Mouse (Mus musculus) kidney, embryonic 16.5 days (tissue): ENCODE data around the gene 1700057G04Rik. TPM values are rescaled to one million over a fixed set of nuclear protein-coding genes. Genes with fewer than 3 reads are reported as not detected.
A peak's percentile ranks its signal among the peaks of the same experiment; 100 is the strongest.

Experiments used
- ATAC-seq: fragments of 200-750 bp; cut with Nextera tagmentation; 2 replicates; pipeline ENCODE4 v1.8.0; 2017; ENCODE audit warnings: moderate TSS enrichment; ENCODE audit not compliant: low FRiP score, low TSS enrichment
- H3K27ac ChIP-seq: fragments of 300-500 bp; sonication (generic); 2 replicates; pipeline ENCODE4 v1.5.1; 2014; ENCODE audit warnings: low read length
- H3K27me3 ChIP-seq: fragments of 300-500 bp; sonication (generic); 2 replicates; pipeline ENCODE4 v1.6.1; 2014; ENCODE audit warnings: low read length, control low read depth, mixed read lengths; ENCODE audit not compliant: insufficient read depth
- H3K36me3 ChIP-seq: fragments of 300-500 bp; sonication (generic); 2 replicates; pipeline ENCODE4 v1.6.1; 2014; ENCODE audit warnings: low read length, control low read depth, mixed read lengths; ENCODE audit not compliant: insufficient read depth
- H3K4me1 ChIP-seq: fragments of 300-500 bp; sonication (generic); 2 replicates; pipeline ENCODE4 v1.6.1; 2014; ENCODE audit warnings: low read length, control low read depth, mixed read lengths; ENCODE audit not compliant: insufficient read depth
- H3K4me2 ChIP-seq: fragments of 300-500 bp; sonication (generic); replicated peaks from 2 replicates; pipeline ENCODE4 v1.6.1; 2014; ENCODE audit warnings: low read depth, low read length
- H3K4me3 ChIP-seq: fragments of 300-500 bp; sonication (generic); 2 replicates; pipeline ENCODE4 v1.5.1; 2014; ENCODE audit warnings: mild to moderate bottlenecking, low read length
- H3K9ac ChIP-seq: fragments of 300-500 bp; sonication (generic); replicated peaks from 2 replicates; pipeline ENCODE4 v1.6.1; 2014; ENCODE audit warnings: low read length
- H3K9me3 ChIP-seq: fragments of 300-500 bp; sonication (generic); 2 replicates; pipeline ENCODE4 v1.6.1; 2016; ENCODE audit warnings: low read length, control low read depth
- WGBS: fragments of 180-500 bp; shearing (Covaris S2); extraction: QIAGEN DNeasy Blood & Tissue Kit; methylation state at CpG from one replicate; pipeline ENCODE4 v1.1.7; 2014; 5-methylcytosine and 5-hydroxymethylcytosine counted together
- polyA plus RNA-seq: library from polyadenylated mRNA; unstranded; fragments of >200 nt; fragmentation: Nextera tagmentation; extraction: Ambion mirVana; gene quantifications from 2 replicates; pipeline ENCODE4 v1.2.1, GENCODE M21; 2015

The 1700057G04Rik gene
- polyA plus RNA-seq, 1 experiment from 2014 or later = not detected

DNA sequence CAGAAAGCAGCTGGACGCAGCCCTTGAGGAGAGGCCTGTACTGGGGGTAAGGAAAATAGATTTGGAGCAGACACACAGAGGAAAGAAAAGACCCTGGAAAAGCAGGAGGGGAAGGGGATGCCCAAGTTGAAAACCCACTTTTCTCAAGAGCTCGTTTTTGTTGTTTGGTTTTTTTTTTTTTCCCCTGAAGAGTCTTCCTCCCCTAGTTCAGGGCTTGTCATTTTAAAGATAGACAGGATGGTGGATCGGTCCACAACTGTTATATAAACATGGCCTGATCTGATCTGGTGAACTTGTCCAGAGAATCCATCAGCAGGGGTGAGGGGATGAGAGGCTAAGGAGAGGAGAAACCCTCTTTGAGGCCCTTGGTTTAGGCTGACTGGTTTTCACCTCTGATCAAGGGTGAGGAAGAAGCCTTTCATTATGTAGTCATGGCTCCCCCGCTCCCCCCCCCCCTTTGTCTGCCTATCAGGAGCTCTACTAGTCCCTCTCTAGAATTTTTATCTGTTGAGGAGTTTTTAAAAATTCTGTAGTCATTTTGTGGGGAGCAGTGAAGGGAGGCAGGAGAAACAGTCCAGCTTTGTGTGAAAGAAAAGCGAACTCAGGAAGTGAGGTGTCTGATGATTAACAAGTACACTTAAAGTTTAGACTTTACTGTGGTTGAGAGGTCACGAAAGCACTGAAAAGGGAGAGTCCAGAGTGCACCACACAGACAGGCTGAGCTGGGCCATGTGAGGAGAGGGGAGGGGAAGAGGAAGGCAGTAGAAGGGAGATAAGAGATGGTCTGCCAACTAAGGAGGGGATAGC lies 35.0 kb upstream of the 1700057G04Rik start:
- 21% methylated on average over 6 of the region's 6 CpGs for WGBS
- Histone ChIP-seq H3K27me3 (no peaks in the 10 kb centered on the region), H3K9ac (no peak overlapping the region), H3K9me3 (peaks cover 4% of the 10 kb centered on the region), H3K27ac (peak overlapping the region; percentile 91), H3K36me3 (peaks cover 24% of the 10 kb centered on the region), H3K4me3 (no peak overlapping the region), H3K4me2 (no peak overlapping the region), H3K4me1 (peaks cover 53% of the 10 kb centered on the region)
- ATAC-seq = peak; percentile 91

- Histone ChIP-seq H3K27me3 (no peaks in the 10 kb centered on the region), H3K27ac (peak within 1 kb of the TSS; percentile 91), H3K4me1 (peaks cover 53% of the 10 kb centered on the region), H3K9ac (peak within 1 kb of the TSS; percentile 56), H3K9me3 (no peaks in the 10 kb centered on the region; the same call in 1 of the 2 replicates), H3K4me3 (peak within 1 kb of the TSS; percentile 18), H3K4me2 (peak within 1 kb of the TSS; percentile 43), H3K36me3 (peaks cover 11% of the 10 kb centered on the region)
- 35% methylated on average over 9 of the region's 9 CpGs for WGBS
- peak; percentile 61; the same call in 1 of the 2 replicates for ATAC-seq
Measured at GRCm38 (mm10) chr9:92275486-92276207, 33.5 kb upstream of the 1700057G04Rik start, which contains the start of gene Plscr2. Gene Plscr2, plus strand, starts transcription at chr9:92275602.

DNA sequence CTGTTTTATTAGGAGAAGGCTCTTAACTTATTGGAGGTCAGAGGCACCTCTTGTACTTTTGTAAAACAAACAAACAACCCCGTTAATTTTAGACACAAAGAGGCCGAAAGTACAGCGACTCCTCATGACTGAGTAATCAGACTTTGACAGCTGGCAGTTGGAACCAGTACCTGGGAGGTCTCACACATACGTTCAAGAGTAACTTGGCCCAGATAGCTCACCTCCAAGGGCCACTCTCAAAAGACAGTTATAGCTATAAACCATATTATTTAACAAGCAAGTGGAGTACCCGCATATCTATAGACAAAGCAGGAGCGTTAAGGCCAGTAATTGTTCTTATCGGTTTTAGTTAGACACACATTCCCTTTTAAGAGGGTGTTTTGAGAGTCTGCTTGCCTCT lies 32.8 kb upstream of the 1700057G04Rik start:
- H3K4me3 ChIP-seq = peak overlapping the region; percentile 18
- ATAC-seq = no peak
- 0 out of 2 replicates have a peak, but pooled peaks cover 7% of the 10 kb centered on the region for H3K36me3 ChIP-seq
- H3K9me3 ChIP-seq = no peaks in the 10 kb centered on the region
- 43% methylated on average over 7 of the region's 7 CpGs for WGBS
- H3K27me3 ChIP-seq = no peaks in the 10 kb centered on the region
- H3K27ac ChIP-seq = peak overlapping the region; percentile 91
- H3K9ac ChIP-seq = no peak overlapping the region; the same call in 1 of the 2 replicates
- H3K4me1 ChIP-seq = peaks cover 46% of the 10 kb centered on the region
- H3K4me2 ChIP-seq = peak overlapping the region; percentile 43

GRCm38 (mm10) chr9:92280048-92280447 lies 29.1 kb upstream of the 1700057G04Rik start:
- H3K27ac ChIP-seq = no peak overlapping the region
- no peak for ATAC-seq
- H3K4me2 ChIP-seq = no peak overlapping the region
- no peaks in the 10 kb centered on the region for H3K27me3 ChIP-seq
- H3K36me3 ChIP-seq = no peaks in the 10 kb centered on the region
- 81% methylated on average over 1 of the region's 1 CpGs for WGBS
- H3K9me3 ChIP-seq = no peaks in the 10 kb centered on the region
- no peak overlapping the region for H3K4me3 ChIP-seq
- H3K4me1 ChIP-seq = peaks cover 21% of the 10 kb centered on the region
- H3K9ac ChIP-seq = no peak overlapping the region

- WGBS = 38% methylated on average over 7 of the region's 7 CpGs
- no peak overlapping the region for H3K9ac ChIP-seq
- H3K4me2 ChIP-seq = no peak overlapping the region
- no peaks in the 10 kb centered on the region for H3K27me3 ChIP-seq
- no peak for ATAC-seq
- no peak overlapping the region for H3K4me3 ChIP-seq
- H3K4me1 ChIP-seq = no peaks in the 10 kb centered on the region
- H3K36me3 ChIP-seq = no peaks in the 10 kb centered on the region
- H3K9me3 ChIP-seq = no peaks in the 10 kb centered on the region
- H3K27ac ChIP-seq = no peak overlapping the region
Measured at GRCm38 (mm10) chr9:92282563-92283171, 26.5 kb upstream of the 1700057G04Rik start.

DNA sequence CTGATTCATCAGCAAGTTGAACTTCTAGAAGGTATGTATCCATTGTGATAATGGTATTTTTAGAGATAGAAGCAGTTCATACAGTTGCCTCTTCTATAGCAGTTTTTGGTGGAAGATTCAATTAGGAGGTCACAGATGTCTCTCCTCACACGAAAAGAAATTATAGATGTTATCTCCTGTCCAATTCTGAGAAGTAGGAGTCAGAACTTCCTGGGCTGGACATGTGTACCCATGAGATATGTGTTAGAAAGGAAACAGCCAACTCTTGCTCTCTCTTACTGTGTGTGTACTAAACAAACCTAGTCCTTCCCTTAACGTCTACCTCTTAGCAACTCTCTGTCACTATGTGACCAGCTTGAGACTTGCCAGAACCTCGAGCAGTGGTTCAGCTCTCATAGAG lies 19.5 kb upstream of the 1700057G04Rik start:
- WGBS = 69% methylated on average over 3 of the region's 3 CpGs

GRCm38 (mm10) chr9:92292169-92292568 lies 17.0 kb upstream of the 1700057G04Rik start:
- no peak overlapping the region for H3K9ac ChIP-seq
- H3K4me1 ChIP-seq = peaks cover 10% of the 10 kb centered on the region; the same call in 1 of the 2 replicates
- no peak overlapping the region for H3K4me2 ChIP-seq
- 28% methylated on average over 2 of the region's 2 CpGs for WGBS
- peak; percentile 97 for ATAC-seq
- no peaks in the 10 kb centered on the region for H3K9me3 ChIP-seq
- peak overlapping the region; percentile 38; the same call in 1 of the 2 replicates for H3K27ac ChIP-seq
- no peaks in the 10 kb centered on the region for H3K27me3 ChIP-seq
- no peaks in the 10 kb centered on the region for H3K36me3 ChIP-seq
- no peak overlapping the region for H3K4me3 ChIP-seq

More for the DNA sequence above, 19.5 kb upstream of the 1700057G04Rik start:
- Histone ChIP-seq H3K4me1 (peaks cover 10% of the 10 kb centered on the region; the same call in 1 of the 2 replicates), H3K36me3 (no peaks in the 10 kb centered on the region), H3K27me3 (no peaks in the 10 kb centered on the region), H3K4me2 (no peak overlapping the region), H3K4me3 (no peak overlapping the region), H3K9ac (no peak overlapping the region), H3K9me3 (no peaks in the 10 kb centered on the region), H3K27ac (no peak overlapping the region)
- no peak for ATAC-seq

GRCm38 (mm10) chr9:92292922-92293321 lies 16.3 kb upstream of the 1700057G04Rik start:
- Histone ChIP-seq H3K4me3 (no peak overlapping the region), H3K36me3 (no peaks in the 10 kb centered on the region), H3K27ac (peak overlapping the region; percentile 53; the same call in 1 of the 2 replicates), H3K9me3 (no peaks in the 10 kb centered on the region), H3K4me2 (no peak overlapping the region), H3K27me3 (no peaks in the 10 kb centered on the region), H3K9ac (no peak overlapping the region), H3K4me1 (peaks cover 10% of the 10 kb centered on the region; the same call in 1 of the 2 replicates)
- 21% methylated on average over 3 of the region's 3 CpGs for WGBS
- ATAC-seq = no peak
